Mouse (Mus musculus): ENCODE data around the gene Cntfr. TPM values are rescaled to one million over a fixed set of nuclear protein-coding genes. Genes with fewer than 3 reads are reported as not detected.
A peak's percentile ranks its signal among the peaks of the same experiment; 100 is the strongest.

The Cntfr gene
- total RNA-seq, 1 experiment: 17.0 TPM

DNA sequence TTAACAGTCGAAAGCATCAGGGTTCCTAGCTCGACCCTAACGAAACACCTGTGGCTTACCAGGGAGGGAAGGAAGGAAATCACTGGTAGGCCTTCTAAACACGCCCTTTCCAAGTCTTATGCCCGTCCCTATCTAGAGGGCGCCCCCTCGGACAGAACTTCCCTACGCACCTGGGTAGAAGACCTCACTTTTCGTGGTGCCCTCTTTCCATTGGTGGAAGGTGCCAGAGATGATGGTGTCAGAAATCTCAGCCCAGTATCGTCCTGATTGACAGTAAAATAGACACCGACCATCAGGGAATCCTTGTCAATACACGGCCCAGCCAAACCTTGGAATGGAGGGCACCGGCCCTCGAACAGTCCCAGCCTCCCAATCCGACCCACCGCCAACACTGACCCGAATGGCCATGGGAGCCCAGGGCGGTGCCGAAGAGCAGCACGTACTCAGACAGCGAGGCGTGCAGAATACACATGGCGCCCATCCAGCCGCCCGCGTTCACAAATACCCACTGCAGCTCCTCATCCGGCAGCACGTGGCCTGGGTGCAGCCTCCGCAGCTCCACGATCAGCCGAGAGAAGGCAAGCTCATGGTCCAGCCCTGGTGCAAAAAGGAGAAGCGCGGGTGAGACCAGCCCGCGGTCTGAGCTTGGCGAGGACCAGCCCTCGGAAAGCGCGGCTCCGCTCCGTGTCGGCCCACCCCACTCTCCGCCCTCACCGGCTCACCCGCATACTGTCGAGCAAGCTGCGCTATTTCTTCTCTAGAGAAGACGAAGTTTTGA, 43.7 kb upstream of the Cntfr start:
- Histone ChIP-seq H3K36me3 (ENCODE audit: control insufficient read depth, insufficient read depth, low read length, poor library complexity, severe bottlenecking) (peaks cover 10% of the 10 kb centered on the region), H3K4me1 (ENCODE audit: control insufficient read depth in 2 of 2, insufficient read depth in 2 of 2, low read length in 2 of 2, poor library complexity in 1 of 2) (peaks cover 0 to 10% of the 10 kb centered on the region in 2 experiments; a peak in 2 of 4 replicates), H3K9ac (ENCODE audit: insufficient read depth, low read depth, low read length, poor library complexity, severe bottlenecking) (peak overlapping the region; percentile 93), H3K4me3 (ENCODE audit: insufficient read depth in 1 of 2, low read depth in 1 of 2, low read length in 2 of 2, poor library complexity in 1 of 2, severe bottlenecking in 1 of 2) (peak overlapping the region; percentile 74 to 96), H3K9me3 (ENCODE audit: control insufficient read depth, insufficient read depth, low read depth, low read length) (no peaks in the 10 kb centered on the region), H3K27ac (ENCODE audit: insufficient read depth, low read depth, low read length, poor library complexity, severe bottlenecking) (peak overlapping the region; percentile 24)
- no peak for TF ChIP-seq ZNF384 (IDR thresholded peaks at IDR 0.05; ENCODE audit: low read depth, low read length)
- no peak for TF ChIP-seq ZC3H11A (IDR thresholded peaks at IDR 0.05; ENCODE audit: borderline replicate concordance, low read depth, low read length)
- TF ChIP-seq HCFC1 (IDR thresholded peaks at IDR 0.05; ENCODE audit: borderline replicate concordance, insufficient read depth, low read length): no peak
- TF ChIP-seq CHD2 (IDR thresholded peaks at IDR 0.05; ENCODE audit: low read depth, low read length): no peak
- no peak for TF ChIP-seq MAFK (IDR thresholded peaks at IDR 0.05; ENCODE audit: insufficient read depth, low read depth, low read length)
- DNase-seq (ENCODE audit: low read depth, low spot score): no peak
- in situ Hi-C loops (cut with MboI; ENCODE audit: low sequenced_read_pairs in 2 of 2, unreplicated experiment in 2 of 2): no loop called here

DNA sequence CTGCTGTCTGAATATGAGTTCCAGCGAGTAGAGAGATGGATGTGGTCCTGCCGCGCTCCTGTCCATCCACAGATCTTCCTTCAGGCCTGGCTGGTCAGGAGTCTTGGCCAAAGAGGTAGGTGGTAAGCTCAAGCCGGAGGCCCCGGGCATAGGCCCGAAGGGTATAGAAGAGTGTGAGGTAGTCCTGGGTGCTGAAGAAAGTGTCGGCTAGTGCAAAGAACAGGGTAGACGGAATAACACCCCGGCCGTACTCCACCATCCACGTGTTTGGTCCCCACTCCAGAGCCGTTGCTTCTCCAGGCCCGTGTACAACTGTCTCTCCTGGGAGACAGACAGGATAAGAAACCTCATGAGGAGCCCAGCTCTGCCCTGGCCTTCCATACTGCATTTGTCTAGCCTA, 42.4 kb upstream of the Cntfr start:
- Histone ChIP-seq H3K4me3 (ENCODE audit: insufficient read depth in 1 of 2, low read depth in 1 of 2, low read length in 2 of 2, poor library complexity in 1 of 2, severe bottlenecking in 1 of 2) (no peak overlapping the region), H3K36me3 (ENCODE audit: control insufficient read depth, insufficient read depth, low read length, poor library complexity, severe bottlenecking) (peaks cover 10% of the 10 kb centered on the region), H3K27ac (ENCODE audit: insufficient read depth, low read depth, low read length, poor library complexity, severe bottlenecking) (no peak overlapping the region), H3K9ac (ENCODE audit: insufficient read depth, low read depth, low read length, poor library complexity, severe bottlenecking) (no peak overlapping the region; the same call in 1 of the 2 replicates), H3K4me1 (ENCODE audit: control insufficient read depth in 2 of 2, insufficient read depth in 2 of 2, low read length in 2 of 2, poor library complexity in 1 of 2) (peaks cover 0 to 10% of the 10 kb centered on the region in 2 experiments; a peak in 2 of 4 replicates), H3K9me3 (ENCODE audit: control insufficient read depth, insufficient read depth, low read depth, low read length) (no peaks in the 10 kb centered on the region)
- no peak for TF ChIP-seq ZNF384 (IDR thresholded peaks at IDR 0.05; ENCODE audit: low read depth, low read length)
- TF ChIP-seq MAFK (IDR thresholded peaks at IDR 0.05; ENCODE audit: insufficient read depth, low read depth, low read length): no peak
- no peak for TF ChIP-seq HCFC1 (IDR thresholded peaks at IDR 0.05; ENCODE audit: borderline replicate concordance, insufficient read depth, low read length)
- no peak for TF ChIP-seq CHD2 (IDR thresholded peaks at IDR 0.05; ENCODE audit: low read depth, low read length)
- no peak for TF ChIP-seq ZC3H11A (IDR thresholded peaks at IDR 0.05; ENCODE audit: borderline replicate concordance, low read depth, low read length)
- in situ Hi-C loops (cut with MboI; ENCODE audit: low sequenced_read_pairs in 2 of 2, unreplicated experiment in 2 of 2): no loop called here
- DNase-seq (ENCODE audit: low read depth, low spot score): no peak

DNA sequence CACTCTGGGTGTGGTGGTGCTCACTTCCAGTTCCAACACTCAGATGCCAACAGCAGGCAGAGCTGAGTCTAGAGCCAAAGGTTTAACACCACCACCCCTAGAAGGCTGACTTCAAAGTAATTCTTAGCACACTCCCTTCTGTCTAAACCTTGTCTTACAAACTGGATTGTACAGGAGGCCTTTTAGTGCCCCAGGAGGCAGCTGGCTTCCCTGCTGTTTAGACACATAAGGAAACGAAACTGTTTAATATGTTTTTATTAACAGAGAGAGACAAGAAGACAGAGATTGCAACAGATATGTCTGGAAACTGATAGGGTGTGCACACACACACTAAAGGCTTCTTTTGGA, 41.3 kb upstream of the Cntfr start:
- in situ Hi-C loops (cut with MboI; ENCODE audit: low sequenced_read_pairs in 2 of 2, unreplicated experiment in 2 of 2): no loop called here
- Histone ChIP-seq H3K4me3 (ENCODE audit: insufficient read depth in 1 of 2, low read depth in 1 of 2, low read length in 2 of 2, poor library complexity in 1 of 2, severe bottlenecking in 1 of 2) (no peak overlapping the region), H3K36me3 (ENCODE audit: control insufficient read depth, insufficient read depth, low read length, poor library complexity, severe bottlenecking) (peaks cover 10% of the 10 kb centered on the region), H3K4me1 (ENCODE audit: control insufficient read depth in 2 of 2, insufficient read depth in 2 of 2, low read length in 2 of 2, poor library complexity in 1 of 2) (peaks cover 0 to 10% of the 10 kb centered on the region in 2 experiments; a peak in 2 of 4 replicates), H3K9ac (ENCODE audit: insufficient read depth, low read depth, low read length, poor library complexity, severe bottlenecking) (no peak overlapping the region), H3K9me3 (ENCODE audit: control insufficient read depth, insufficient read depth, low read depth, low read length) (no peaks in the 10 kb centered on the region), H3K27ac (ENCODE audit: insufficient read depth, low read depth, low read length, poor library complexity, severe bottlenecking) (no peak overlapping the region)
- no peak for DNase-seq (ENCODE audit: low read depth, low spot score)
- TF ChIP-seq ZC3H11A (IDR thresholded peaks at IDR 0.05; ENCODE audit: borderline replicate concordance, low read depth, low read length): no peak
- TF ChIP-seq HCFC1 (IDR thresholded peaks at IDR 0.05; ENCODE audit: borderline replicate concordance, insufficient read depth, low read length): no peak
- no peak for TF ChIP-seq ZNF384 (IDR thresholded peaks at IDR 0.05; ENCODE audit: low read depth, low read length)
- no peak for TF ChIP-seq CHD2 (IDR thresholded peaks at IDR 0.05; ENCODE audit: low read depth, low read length)
- no peak for TF ChIP-seq MAFK (IDR thresholded peaks at IDR 0.05; ENCODE audit: insufficient read depth, low read depth, low read length)

DNA sequence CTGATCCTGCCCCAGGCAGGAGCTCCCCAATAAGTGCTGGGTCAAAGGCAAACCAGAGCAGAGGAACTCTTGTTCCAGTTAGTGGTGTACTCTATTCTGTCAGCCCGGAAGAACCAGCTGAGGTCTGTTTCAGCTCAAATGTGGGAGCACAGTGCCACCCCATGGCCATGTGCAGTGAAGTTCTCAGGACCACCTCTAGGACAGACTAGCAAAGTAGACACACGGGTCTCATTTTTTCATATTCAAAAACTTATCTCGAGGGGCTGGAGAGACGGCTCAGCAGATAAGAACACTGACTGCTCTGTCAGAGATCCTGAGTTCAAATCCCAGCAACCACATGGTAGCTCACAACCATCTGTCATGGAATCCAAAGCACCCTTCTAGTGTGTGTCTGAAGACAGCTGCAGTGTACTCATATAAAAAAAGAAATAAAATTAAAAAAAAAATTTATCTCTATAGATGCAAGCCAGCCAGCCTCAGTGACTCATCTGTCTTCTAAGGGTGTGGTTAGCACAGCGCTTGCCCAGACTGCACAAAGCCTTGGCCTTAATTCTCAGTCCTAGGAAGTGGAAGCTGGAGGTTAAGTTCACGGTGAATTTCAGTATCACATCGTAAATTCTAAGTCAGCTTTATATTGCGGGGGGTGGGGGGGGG, 40.8 kb upstream of the Cntfr start:
- H3K9ac ChIP-seq (ENCODE audit: insufficient read depth, low read depth, low read length, poor library complexity, severe bottlenecking): no peak overlapping the region
- H3K4me3 ChIP-seq (ENCODE audit: insufficient read depth in 1 of 2, low read depth in 1 of 2, low read length in 2 of 2, poor library complexity in 1 of 2, severe bottlenecking in 1 of 2): no peak overlapping the region
- no peaks in the 10 kb centered on the region for H3K9me3 ChIP-seq (ENCODE audit: control insufficient read depth, insufficient read depth, low read depth, low read length)
- peaks cover 10% of the 10 kb centered on the region for H3K36me3 ChIP-seq (ENCODE audit: control insufficient read depth, insufficient read depth, low read length, poor library complexity, severe bottlenecking)
- in situ Hi-C loops (cut with MboI; ENCODE audit: low sequenced_read_pairs in 2 of 2, unreplicated experiment in 2 of 2): no loop called here
- H3K27ac ChIP-seq (ENCODE audit: insufficient read depth, low read depth, low read length, poor library complexity, severe bottlenecking): no peak overlapping the region
- H3K4me1 ChIP-seq (ENCODE audit: control insufficient read depth in 2 of 2, insufficient read depth in 2 of 2, low read length in 2 of 2, poor library complexity in 1 of 2): peaks cover 0 to 10% of the 10 kb centered on the region in 2 experiments; a peak in 2 of 4 replicates
- no peak for DNase-seq (ENCODE audit: low read depth, low spot score)
- peak; percentile 48; the same call in 1 of the 2 replicates for TF ChIP-seq ZC3H11A (IDR thresholded peaks at IDR 0.05; ENCODE audit: borderline replicate concordance, low read depth, low read length)
- TF ChIP-seq ZNF384 (IDR thresholded peaks at IDR 0.05; ENCODE audit: low read depth, low read length): no peak
